Mouse (Mus musculus) left cerebral cortex, adult 2 months (tissue): ENCODE measurements around the gene Bola2. TPM values are rescaled to one million over a fixed set of nuclear protein-coding genes. Genes with fewer than 3 reads are reported as not detected.
"Not testable (repeated sequence)": the region's sequence is repeated elsewhere in the genome, so short reads cannot be mapped to it uniquely, and the experiment has no call there.

Source experiments
- DNase-seq, 2 experiments: peaks; one replicate each; pipeline ENCODE4 v3.0.0; 2021 to 2022; ENCODE audit warnings: low spot score in 2 of 2, mixed read lengths in 1 of 2; ENCODE audit errors: extremely low spot score in 1 of 2
- H3K27ac ChIP-seq: fragments of 200-600 bp; 2 replicates; pipeline ENCODE4 v1.8.1; 2022
- H3K4me3 ChIP-seq: fragments of 200-600 bp; 2 replicates; pipeline ENCODE4 v1.8.1; 2022
- CTCF ChIP-seq: fragments of 200-600 bp; IDR thresholded peaks from 2 replicates; pipeline ENCODE4 v1.8.1; 2022; ENCODE audit warnings: antibody characterized with exemption, mild to moderate bottlenecking, moderate library complexity
- intact Hi-C: fragments of 180-260 bp; cut with DNase I; formaldehyde crosslinking; loops from one replicate; pipeline ENCODE4 v1.15.1; 2025
- total RNA-seq, 2 experiments: library from RNA; stranded (reverse); gene quantifications; 2 replicates each; pipeline ENCODE4 v1.2.3; 2021

The Bola2 gene
- total RNA-seq, 2 experiments from 2014 or later = 100 to 106 TPM

DNA sequence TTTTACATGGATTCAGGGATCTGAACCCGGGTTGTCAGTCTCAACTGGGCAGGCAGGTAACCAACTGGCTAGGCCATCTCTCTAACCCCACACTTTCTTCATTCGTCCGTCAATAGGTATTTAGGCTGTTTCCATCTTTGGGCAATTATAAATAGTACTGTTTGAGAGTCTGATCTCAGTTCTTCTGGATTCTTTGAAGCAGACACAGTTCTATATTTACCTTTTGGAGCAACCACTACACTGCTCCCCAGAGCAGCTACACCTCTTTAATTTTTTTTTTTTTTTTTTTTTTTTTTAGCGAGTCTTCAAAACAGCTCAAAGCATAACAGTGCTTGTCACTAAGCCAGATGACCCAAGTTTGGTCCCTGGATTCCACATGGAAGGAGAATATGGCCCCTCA lies 20.5 kb downstream of the Bola2 start:
- no peak for TF ChIP-seq CTCF
- Histone ChIP-seq H3K4me3 (no peak overlapping the region), H3K27ac (peak overlapping the region; percentile 44; the same call in 1 of the 2 replicates)
- DNase-seq = no peak
- intact Hi-C loops = no loop called here

DNA sequence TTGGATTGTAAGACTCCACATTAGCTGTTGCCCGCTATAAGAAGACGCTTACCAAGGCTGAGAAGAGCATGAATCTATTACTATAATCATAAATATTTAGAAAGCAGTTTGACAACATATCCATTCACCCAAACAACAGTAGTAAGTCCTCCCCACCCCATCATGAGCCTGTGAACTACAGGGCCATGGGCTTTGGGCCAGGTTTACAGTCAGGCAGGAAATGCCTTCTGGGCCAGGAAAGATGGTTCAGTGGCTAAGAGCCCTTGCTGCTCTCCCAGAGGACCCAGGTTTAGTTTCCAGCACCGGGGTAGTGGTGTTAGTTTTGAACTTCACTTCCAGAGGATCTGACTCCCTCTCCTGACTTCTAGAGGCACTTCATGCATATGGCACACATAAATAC lies 22.4 kb downstream of the Bola2 start:
- intact Hi-C loops = no loop called here
- H3K4me3 ChIP-seq = no peak overlapping the region
- no peak overlapping the region for H3K27ac ChIP-seq
- TF ChIP-seq CTCF = no peak
- DNase-seq = no peak

DNA sequence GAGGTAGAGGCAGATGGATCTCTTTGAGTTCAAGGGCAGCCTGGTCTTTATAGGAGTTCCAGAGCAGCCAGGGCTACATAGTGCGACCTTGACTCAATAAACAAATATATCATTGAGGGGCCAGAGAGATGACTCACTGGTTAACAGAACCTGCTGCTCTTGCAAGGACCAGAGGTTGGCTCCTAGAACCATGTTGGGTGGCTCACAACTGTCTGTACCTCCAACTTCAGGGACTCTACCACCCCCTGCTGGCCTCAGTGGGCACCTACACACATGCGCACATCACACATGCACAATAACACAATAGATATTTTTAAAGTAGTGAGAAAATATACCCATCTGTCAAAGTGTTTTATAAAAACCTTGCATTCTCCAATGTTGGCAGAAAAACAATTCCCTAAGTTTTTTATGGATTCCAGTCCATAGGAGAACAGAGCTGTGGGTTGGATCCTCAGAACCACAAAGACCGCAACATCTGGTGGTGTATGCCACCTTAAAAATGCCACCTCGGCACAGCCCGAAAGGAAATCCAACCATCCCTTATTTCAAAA lies 23.7 kb downstream of the Bola2 start:
- no peak overlapping the region for H3K4me3 ChIP-seq
- no peak overlapping the region for H3K27ac ChIP-seq
- intact Hi-C loops = no loop called here
- TF ChIP-seq CTCF = peak; percentile 56
- DNase-seq = no peak

DNA sequence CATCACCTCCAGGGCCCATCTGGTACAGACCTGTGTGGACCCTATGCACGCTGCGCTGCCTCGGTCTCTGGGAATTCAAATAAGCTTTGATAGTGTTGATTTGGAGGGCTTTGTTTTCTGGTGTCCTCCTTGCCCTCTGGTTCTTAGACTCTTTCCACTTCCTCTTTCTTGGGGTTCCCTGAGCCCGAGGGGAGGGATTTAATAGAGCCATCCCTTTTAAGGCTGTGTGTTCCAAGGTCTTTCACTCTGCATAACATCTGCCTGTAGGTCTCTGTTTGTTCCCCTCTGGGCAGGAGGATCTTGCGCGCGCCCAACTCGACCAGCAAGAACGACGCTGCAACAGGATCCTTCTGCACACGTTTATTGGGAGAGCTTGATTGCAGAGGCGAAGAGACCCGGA lies 26.4 kb downstream of the Bola2 start:
- intact Hi-C loops = no loop called here
- H3K4me3 ChIP-seq = no peak overlapping the region
- H3K27ac ChIP-seq = no peak overlapping the region
- no peak for TF ChIP-seq CTCF
- DNase-seq = no peak

DNA sequence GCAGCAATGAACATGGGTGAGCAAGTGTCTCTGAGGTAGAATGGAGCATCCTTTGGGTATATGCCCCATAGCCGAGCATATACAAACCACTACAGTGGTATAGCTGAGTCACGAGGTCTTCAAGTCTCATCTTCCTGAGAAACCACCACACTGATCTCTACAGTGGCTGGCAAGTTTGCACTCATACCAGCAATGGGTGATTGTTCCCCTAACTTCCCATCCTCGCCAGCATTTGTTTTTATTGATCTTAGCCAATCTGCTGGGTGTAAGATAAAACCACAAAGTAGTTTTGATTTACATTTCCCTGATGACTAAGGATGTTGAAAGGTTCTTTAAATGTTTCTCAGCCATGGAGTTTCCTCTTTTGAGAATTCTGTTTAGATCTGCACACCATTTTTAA lies 29.9 kb downstream of the Bola2 start:
- Histone ChIP-seq H3K27ac (no peak overlapping the region), H3K4me3 (no peak overlapping the region)
- DNase-seq = no peak
- intact Hi-C loops = no loop called here
- no peak for TF ChIP-seq CTCF

DNA sequence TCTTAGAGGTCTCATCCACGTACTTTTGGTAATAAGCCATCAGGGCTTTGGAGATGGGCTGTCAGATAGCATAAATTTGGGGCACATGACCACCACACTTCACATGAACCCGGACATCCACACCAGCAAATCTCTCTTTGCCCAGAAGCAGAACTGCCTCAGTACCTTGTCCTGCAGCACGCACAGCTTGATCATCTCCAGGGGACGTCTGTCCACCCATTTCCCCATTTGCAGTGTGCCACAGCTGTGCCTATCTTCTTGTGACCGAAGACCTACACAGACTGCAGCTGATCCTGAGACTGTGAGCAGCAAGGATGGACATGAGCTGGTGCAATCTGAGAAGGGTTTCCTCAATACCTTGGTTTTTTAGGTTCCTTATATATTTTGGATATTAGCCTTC lies 30.5 kb downstream of the Bola2 start:
- no peak for DNase-seq
- Histone ChIP-seq H3K27ac (no peak overlapping the region), H3K4me3 (no peak overlapping the region)
- intact Hi-C loops = no loop called here
- no peak for TF ChIP-seq CTCF

DNA sequence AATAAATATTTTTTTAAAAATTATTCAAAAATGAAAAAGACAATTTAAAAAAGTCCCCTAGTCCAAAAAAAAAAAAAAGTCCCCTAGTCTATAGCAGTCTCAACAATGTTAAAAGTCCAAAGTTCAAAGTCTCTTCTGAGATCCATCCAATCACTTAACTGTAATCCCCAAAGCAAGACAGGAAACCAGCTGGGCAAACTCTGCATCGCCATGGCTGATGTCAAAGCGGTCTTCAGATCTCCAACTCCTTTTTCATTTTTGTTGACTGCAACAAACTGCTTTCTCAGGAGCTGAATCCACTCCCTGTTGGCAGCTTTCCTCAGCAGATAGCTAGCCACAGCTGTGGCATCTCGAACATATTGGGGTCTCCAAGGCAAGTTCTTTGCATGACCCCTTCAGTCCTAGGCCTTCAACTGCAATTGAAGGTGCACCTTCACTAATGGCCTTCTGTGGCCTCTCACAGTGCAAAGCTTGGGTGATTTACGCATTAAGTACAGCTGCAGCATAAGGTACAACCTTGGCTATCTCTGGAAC lies 35.1 kb downstream of the Bola2 start:
- DNase-seq, H3K4me3 ChIP-seq, H3K27ac ChIP-seq, intact Hi-C loops: not testable (repeated sequence)

DNA sequence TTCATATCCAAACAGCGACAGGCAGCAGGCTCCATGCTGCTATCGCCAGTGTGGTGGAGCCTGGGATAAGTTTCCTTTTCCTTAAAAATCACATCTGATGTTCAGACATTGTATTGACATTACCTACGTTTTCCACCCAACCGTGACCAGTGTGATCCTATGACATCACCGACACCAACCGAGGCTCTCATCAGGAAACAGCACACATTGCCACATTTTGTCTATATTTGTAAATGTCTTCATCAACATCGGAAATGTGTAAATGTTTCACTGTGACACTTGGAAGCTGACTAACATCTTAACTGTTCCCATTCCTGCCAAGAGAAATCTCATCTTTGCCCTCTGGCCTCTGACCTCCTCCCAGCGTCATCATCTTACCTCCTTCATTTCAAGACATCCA lies 40.9 kb downstream of the Bola2 start:
- intact Hi-C loops = no loop called here
- no peak for DNase-seq
- H3K4me3 ChIP-seq = no peak overlapping the region
- H3K27ac ChIP-seq = no peak overlapping the region
- no peak for TF ChIP-seq CTCF

DNA sequence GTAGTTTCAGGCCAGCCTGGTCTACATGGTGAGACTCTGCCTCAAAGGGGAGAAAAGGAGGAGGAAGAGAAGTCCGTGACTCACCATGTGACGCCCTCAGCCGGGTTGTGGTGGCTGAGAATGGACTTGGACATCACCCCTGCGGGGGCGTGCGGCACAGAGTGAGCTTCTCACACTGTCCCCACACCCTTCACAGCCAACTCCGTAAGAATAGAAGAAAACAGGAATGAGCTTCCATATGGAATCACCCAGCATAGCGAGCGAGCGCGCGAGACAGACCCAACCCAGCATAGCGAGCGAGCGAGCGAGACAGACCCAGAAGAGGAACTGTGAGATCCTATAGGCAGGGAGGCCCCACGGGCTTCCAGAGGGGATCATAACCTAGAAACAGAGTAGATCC lies 44.4 kb downstream of the Bola2 start:
- intact Hi-C loops = loop anchor here (1.0 kb wide), 1 partner anchor 23 kb away; no protein-coding TSS in a partner anchor
- TF ChIP-seq CTCF = no peak

DNA sequence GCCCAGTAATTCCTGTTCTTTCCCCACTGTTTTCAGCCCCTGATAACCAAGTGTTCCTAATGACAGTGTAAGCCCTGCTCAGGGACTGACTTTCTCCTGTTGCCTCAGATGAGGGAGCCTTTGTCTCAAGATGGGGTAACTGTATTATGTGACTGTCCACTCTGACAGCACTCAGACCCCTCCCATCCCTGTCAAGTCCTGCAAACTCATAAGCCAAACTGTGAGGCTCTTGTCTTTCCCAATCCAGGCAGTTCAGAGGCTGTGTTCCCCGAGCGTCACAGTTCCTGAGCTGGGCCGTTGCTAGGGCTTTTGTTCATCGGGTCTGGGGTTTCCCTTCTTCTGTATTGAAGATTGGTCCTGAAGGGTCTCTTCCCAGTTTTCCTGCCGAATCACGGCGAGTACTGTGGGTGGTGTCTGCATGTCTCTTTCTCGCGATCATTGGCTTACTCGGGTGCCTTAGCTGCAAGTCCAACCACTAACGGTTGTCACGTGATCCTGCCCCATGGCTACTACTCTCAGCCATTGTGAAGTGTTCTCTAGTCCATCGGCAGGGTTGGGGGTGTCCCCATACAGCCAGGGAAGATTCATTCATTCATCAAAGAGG lies 45.0 kb downstream of the Bola2 start:
- peak overlapping the region; percentile 75 for H3K27ac ChIP-seq
- no peak for TF ChIP-seq CTCF
- DNase-seq = no peak
- intact Hi-C loops = loop anchor here (5.0 kb wide), 1 partner anchor 38 kb away; no protein-coding TSS in a partner anchor
- no peak overlapping the region for H3K4me3 ChIP-seq

More for the DNA sequence above, 44.4 kb downstream of the Bola2 start:
- H3K4me3 ChIP-seq = no peak overlapping the region
- H3K27ac ChIP-seq = peak overlapping the region; percentile 75
- DNase-seq = peak in 1 of 2 experiments; percentile 78

DNA sequence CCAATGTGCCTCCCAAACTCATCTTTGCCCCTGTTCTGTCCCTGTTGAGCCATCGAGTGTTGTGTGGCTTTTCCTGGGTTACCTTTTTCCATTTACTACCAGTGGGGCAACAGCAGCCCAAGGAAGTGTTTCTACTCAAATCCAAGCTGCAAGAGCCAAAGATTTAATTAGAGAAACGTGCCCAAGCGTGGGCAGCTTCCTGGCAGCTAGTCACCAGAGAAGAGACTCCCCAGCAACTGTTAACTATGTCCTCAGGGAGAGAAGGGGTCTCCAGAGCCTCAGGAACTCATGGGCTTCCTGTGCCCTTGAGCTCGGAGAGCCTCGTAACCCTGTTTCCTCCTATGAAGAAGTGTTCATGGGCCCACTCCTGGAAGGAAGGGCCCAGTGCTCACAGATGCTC lies 45.8 kb downstream of the Bola2 start:
- no peak overlapping the region for H3K27ac ChIP-seq
- intact Hi-C loops = loop anchor here (5.0 kb wide), 1 partner anchor 39 kb away; no protein-coding TSS in a partner anchor
- DNase-seq = no peak
- TF ChIP-seq CTCF = no peak
- H3K4me3 ChIP-seq = no peak overlapping the region

DNA sequence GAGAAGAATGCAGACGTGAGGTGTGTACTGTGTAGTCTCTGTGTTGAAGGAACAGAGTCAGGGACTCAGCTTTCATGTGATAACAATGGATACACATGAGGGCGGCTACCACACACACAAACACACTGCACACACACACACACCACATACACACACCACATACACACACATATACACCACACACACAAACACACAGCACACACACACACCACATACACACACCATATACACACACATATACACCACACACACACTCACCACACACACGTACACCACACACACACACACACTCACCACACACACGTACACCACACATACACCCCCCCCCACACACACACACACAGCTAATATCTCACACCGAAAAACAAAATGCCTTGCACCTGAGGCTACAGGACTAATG lies 46.3 kb downstream of the Bola2 start:
- H3K4me3 ChIP-seq = no peak overlapping the region
- DNase-seq = no peak
- H3K27ac ChIP-seq = no peak overlapping the region
- intact Hi-C loops = loop anchor here (5.0 kb wide), 1 partner anchor 39 kb away; no protein-coding TSS in a partner anchor
- TF ChIP-seq CTCF = no peak
